Mouse (Mus musculus) splenic B cell, adult 2 months (primary cell): ENCODE results near the gene Lgals3bp.

Experiments
- DNase-seq: peaks from one replicate; pipeline ENCODE4 v3.0.0-alpha.2; 2011; ENCODE audit warnings: low read depth, low spot score
- H3K27me3 ChIP-seq: 2 replicates; pipeline ENCODE4 v1.6.1; 2012; ENCODE audit warnings: mild to moderate bottlenecking, low read length, moderate library complexity, mixed read lengths; ENCODE audit not compliant: control insufficient read depth, poor library complexity, insufficient read depth, severe bottlenecking
- H3K36me3 ChIP-seq: 2 replicates; pipeline ENCODE4 v1.6.1; 2012; ENCODE audit warnings: mild to moderate bottlenecking, low read length, moderate library complexity, mixed read lengths; ENCODE audit not compliant: control insufficient read depth, poor library complexity, insufficient read depth, severe bottlenecking

Lgals3bp gene

DNA sequence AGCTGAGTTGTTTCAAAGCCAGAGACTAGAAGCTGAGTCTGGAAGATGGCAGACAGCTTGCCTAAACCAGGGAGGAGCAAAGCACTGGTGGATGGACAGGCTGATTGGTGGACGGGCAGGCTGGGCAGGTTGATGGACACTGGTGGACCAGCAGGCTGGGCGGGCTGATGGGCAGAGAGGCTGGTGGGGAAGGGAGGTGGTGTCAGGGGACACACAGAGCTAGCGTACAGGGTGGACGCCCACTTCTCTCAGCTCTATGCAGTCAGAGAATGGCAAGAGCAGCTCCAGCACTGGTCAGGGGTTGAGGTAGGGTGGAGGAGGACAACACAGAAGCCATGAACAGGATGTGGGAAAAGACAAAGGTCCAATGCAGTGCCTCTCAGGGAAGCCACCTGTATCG, 32.6 kb downstream of the Lgals3bp start:
- H3K36me3 ChIP-seq: no peaks in the 10 kb centered on the region
- H3K27me3 ChIP-seq: no peaks in the 10 kb centered on the region
- DNase-seq: no peak

DNA sequence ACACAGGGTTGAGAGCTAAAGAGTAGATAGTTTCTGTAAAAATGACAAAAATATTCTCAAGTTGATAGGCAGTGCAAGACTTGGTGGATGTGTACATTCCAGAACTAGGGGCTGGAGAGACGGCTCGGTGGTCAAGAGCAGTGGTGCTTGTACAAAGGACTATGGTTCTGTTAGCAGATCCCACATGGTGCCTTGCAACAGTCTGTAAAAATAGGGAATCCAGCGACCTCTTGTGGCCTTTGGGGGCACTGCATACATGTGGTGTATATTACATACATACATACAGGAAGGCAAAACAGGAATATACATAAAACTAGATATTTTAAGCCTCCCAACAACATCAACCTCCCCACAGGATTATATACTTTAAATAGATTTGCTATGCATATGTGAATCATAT, 33.6 kb downstream of the Lgals3bp start:
- Histone ChIP-seq H3K27me3 (no peaks in the 10 kb centered on the region), H3K36me3 (no peaks in the 10 kb centered on the region)
- DNase-seq: peak; percentile 39

DNA sequence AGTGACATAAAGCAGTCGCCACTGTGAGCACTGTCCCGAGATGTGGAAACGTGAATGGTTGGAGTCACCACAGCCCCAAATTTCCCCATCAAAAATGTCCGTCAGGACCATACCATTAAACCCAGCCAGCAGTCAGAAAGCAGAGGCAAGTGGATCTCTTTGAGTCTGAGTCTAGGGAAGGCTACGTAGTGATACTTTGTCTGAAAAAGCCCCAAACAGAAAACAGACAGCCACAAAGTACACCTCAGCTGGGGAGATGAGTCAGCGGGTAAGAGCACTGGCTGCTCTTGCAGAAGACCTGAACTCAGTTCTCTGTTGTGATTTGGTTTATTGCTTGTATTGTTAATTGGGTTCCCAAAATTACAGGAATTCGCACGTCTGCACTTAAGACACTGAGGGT, 35.3 kb downstream of the Lgals3bp start:
- DNase-seq: no peak
- no peaks in the 10 kb centered on the region for H3K36me3 ChIP-seq
- no peaks in the 10 kb centered on the region for H3K27me3 ChIP-seq

DNA sequence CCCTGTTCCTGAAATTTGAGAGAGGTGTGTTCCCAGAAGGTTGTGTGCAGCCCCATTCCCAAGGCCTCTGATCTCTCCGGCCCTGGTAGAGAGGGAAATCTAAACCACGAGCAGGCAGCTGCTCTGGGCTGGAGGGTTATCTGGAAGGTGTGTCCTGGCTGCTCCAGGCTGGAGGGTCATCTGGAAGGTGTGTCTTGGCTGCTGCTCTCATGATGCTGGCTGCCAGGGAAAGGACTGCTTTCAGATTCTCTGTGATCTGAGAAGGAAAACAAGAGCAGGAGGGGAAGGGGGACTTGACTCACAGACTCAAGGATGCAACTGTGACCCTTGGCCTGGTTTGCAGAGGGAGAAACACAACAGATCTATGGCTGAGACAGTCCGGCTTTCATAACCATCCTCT, 35.8 kb downstream of the Lgals3bp start:
- Histone ChIP-seq H3K36me3 (no peaks in the 10 kb centered on the region), H3K27me3 (no peaks in the 10 kb centered on the region)
- DNase-seq: no peak

DNA sequence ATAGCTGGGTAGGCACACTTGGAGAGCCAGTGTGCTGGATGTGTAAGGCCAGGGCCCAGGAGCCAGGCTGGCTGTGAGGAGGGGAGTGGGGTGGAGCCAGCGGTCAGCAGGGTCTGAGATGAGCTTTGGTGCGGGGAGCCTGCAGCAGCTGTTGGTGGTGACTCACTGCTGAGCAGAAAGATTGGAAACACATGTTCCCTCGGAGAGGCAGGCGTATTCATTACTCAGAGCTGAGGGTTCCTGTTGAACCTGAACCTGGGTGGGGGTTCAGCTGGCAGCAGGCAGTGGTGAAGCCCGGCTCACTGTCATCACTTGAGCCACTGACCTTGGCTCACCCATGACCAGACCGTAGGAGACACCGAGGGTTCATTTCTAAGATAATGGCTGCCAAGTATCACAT, 36.7 kb downstream of the Lgals3bp start:
- H3K27me3 ChIP-seq: no peaks in the 10 kb centered on the region

DNA sequence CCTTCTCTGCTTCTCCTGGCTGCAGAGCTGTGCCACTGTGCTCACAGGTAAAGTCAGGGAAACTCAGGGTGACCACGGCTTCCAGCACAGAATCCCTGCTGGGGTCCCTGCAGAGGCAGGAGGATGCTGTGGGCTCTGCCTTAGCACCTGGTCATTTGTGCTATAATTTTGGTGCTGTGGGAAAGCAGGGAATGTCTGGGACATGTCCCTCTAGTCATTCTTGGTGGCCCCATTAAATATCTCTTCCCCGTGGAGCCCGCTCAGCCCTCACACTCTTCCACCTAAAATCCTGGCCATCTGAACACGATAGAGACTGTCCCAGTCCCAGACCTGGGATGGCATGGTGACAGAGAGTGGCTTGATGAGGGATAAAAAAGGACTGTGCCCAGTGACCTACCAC, 37.9 kb downstream of the Lgals3bp start:
- Histone ChIP-seq H3K27me3 (no peaks in the 10 kb centered on the region), H3K36me3 (no peaks in the 10 kb centered on the region)
- DNase-seq: no peak

More for the DNA sequence above, 36.7 kb downstream of the Lgals3bp start:
- DNase-seq: no peak
- H3K36me3 ChIP-seq: no peaks in the 10 kb centered on the region

DNA sequence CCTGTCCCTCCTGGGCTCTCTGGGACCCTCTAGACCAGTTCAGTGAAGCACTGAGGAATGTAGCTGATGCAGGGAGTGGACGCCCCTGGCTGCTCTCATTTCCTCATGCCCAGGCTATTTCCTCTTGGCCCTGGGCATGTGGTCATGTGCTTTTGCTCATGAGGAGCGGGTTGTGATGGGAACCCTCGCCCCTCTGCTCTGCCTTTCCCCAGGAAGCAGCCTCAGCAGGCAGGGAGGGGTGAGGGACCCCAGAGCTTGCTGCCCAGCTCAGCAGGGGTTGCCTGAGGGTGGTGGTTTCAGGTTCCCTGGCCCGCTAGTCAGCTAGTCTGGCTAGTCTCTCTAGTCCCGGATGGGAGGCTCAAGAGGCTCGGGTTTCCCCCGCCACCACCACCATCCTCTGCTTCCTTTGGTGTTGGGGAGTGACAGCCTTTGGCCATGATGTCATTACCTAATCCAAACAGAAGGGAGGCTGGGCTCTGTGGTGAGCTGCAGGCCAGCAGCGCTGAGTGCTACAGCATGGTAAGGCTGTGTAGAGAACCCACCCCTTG, 38.8 kb downstream of the Lgals3bp start:
- no peaks in the 10 kb centered on the region for H3K36me3 ChIP-seq
- peak; percentile 15 for DNase-seq
- H3K27me3 ChIP-seq: no peaks in the 10 kb centered on the region

DNA sequence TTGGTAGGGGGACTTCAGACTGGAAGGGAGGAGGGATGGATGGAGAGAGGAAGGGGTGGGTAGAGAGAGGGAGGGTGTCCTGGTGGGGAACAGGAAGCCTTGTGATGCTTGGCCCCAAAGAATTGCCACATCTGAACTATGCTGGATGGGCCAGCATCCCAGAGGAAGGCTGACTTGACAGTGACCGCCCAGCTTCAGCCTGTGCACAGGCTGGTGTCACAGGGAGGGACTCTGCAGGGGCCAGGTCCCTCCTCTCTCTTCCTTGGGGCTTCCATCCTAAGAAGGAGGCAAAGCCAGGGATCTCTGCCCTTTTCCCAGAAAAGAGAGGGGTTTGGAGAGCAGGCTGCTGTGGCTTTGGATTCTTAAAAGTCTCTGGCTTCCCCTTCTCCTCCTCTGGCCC, 39.4 kb downstream of the Lgals3bp start:
- no peak for DNase-seq
- no peaks in the 10 kb centered on the region for H3K27me3 ChIP-seq
- H3K36me3 ChIP-seq: no peaks in the 10 kb centered on the region

DNA sequence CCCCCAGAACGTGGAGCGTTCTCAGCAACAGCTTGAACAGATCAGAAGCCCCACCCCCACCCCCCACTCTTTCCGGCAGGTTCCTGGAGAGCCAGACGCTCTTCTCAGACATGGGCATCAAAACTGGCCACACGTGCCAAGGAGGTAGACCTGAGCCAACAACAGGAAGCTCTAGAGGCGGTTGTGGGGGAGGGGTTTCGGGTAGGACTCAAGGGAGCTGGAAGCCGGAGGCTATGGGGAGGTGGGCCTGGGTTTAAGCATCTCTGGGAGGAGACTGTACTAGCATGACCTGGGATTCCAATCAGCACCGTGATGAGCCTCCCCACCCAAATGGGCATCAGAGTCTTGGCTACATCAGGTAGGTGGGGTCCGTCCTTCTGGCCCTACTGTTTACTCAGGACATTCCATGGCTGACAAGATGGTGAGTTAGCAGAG, 41.0 kb downstream of the Lgals3bp start:
- Histone ChIP-seq H3K27me3 (no peaks in the 10 kb centered on the region), H3K36me3 (no peaks in the 10 kb centered on the region)
- DNase-seq: no peak

DNA sequence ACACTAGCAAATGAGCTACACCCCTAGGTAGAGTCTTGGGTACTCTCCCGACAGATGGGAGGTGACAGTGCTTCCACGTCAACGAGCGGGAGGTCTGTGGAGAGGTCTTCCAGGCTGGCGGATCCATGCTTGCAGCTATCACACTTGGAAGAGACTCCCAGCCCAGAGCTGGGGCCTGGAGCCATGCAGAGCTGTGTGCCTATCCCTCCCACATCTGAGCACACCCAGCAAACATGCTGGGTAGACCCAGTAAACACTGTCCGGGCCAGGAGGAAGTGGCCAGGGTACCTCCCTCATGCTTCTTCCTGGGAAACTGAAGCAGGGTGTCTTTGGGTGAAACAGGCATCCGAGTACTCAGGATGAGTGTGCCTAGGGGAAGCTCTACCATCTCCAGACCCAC, 41.4 kb downstream of the Lgals3bp start:
- Histone ChIP-seq H3K36me3 (no peaks in the 10 kb centered on the region), H3K27me3 (no peaks in the 10 kb centered on the region)
- DNase-seq: no peak

DNA sequence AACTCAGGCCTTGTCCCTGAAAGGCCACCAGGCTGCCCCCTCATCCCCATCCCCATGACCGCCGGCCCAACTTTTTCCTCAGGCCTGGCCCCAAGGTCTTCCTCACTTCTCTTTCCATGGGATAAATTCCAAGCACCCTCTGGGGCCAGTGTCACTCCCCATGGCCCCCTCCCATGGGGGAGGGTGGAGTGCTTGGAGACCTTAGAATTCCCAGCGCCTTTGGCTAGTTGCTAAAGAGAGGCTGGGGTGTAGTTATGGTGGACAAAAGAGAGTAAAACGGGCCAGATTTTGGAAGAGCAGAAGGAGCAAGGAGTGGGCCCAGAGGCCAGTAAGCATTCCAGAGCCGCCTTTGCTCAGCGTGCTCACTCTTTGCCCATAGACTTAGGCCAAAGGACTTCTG, 46.3 kb downstream of the Lgals3bp start, which contains the start of gene Timp2:
TSS of gene Timp2 (minus strand) at position 101 of the 400 bp plus-strand sequence.
- no peak for DNase-seq
- H3K27me3 ChIP-seq: no peaks in the 10 kb centered on the region
- no peaks in the 10 kb centered on the region for H3K36me3 ChIP-seq

DNA sequence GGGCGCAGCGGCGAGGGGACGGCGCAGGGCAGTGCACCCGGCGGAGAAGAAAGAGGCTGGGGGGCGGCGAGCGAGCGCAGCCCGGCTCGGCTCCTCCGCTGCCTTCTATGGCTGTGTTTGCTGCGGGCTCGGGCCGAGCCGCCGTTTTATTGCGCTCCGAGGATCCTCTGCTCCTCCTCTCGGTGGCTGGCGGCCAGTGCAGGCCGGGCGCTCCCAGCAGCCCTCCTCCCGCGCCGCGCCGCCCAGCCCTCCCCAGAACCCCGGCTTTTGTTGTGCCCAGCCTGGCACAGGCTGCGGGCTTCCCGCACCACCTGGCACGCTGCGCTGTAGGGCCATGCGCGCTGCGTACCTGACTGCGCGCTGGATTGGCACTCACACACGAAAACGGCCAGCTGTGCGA, 46.7 kb downstream of the Lgals3bp start:
- Histone ChIP-seq H3K27me3 (no peaks in the 10 kb centered on the region), H3K36me3 (no peaks in the 10 kb centered on the region)
- peak; percentile 79 for DNase-seq

DNA sequence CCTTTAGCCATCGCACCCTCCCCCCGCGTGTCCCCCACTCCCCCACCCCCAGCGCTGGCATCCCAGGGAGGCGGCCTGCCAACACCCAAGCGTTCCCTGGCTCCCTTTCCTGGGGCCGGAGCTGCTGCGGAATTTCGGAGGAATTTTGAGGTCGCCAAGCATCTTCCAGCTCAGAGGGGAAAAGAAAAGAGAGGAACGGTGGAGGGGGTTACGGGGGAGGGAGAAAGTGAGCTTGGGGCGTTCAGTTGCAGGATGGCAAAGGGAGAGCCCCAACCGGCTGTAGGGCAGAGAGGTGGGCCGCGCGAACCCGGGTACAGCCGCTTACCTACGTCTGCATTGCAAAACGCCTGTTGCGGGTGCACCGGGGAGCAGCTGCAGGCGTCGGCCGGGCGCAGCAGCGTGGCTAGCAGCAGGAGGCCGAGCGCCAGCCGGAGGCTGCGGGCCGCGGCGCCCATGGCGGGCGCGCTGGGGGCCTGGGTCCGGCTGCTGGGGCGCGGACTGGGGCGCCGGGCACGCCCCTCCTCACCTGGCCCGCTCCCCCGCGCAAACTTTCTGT, 47.2 kb downstream of the Lgals3bp start:
- no peak for DNase-seq
- Histone ChIP-seq H3K36me3 (no peaks in the 10 kb centered on the region), H3K27me3 (no peaks in the 10 kb centered on the region)

DNA sequence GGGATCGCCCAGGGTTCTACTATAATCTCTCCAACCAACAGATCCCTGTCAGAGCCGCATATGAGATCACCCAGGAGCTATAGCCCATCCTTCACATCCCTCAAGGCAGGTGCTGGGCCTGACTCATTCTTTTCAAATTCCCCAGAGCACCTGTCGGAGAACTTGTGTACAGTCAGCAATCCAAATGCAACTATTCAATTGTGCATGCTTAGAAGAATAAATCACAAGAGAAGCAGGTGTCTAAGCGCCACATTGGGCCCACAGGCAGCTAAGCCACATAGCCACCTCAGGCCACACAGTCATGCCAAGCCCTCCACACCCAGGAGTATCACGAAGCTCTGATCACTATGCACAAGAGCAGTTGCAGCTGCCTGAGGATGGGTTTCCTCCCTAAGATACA, 52.4 kb downstream of the Lgals3bp start:
- no peak for DNase-seq
- no peaks in the 10 kb centered on the region for H3K27me3 ChIP-seq
- no peaks in the 10 kb centered on the region for H3K36me3 ChIP-seq

DNA sequence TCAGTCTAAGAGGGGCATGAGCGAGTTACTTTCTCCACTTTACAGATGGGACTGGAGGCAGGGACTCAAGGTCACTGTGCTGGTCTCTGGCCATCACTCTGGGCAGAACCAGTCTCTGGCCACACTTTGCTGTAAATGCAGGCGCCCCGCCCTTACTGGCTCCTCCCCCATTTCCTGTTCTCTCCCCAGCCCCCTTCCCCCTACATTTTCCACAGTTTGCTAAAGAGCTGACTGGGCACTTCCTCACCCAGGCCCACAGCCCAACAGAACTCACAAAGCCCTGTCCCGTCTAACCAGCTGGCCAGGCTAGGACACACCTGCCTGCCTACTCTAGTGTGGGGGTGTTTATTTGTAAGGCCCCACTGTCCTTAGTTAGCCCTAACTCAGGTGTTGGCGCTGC, 53.0 kb downstream of the Lgals3bp start:
- Histone ChIP-seq H3K27me3 (no peaks in the 10 kb centered on the region), H3K36me3 (no peaks in the 10 kb centered on the region)
- DNase-seq: peak; percentile 56

DNA sequence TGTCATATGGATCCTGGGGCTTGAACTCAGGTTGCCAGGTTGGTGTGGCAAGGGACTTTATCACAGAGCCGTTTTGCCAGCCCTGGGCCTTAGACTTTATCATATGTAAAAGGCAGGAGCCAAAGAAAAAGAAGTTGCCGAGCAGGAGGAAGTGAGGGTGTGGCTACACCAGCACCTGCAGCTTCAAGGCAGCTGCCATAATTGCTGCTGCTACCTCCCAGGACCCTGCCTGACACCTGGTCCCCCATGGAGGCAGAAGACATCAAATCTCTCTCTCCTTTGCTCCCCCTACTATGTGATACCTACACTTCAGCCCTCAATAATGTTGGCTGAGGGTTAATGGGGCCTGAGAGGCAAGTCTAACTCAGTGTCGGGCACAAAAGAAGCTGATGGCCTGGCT, 53.5 kb downstream of the Lgals3bp start:
- no peaks in the 10 kb centered on the region for H3K27me3 ChIP-seq
- no peaks in the 10 kb centered on the region for H3K36me3 ChIP-seq
- peak; percentile 24 for DNase-seq
